Mouse (Mus musculus) c-Kit-positive CD71-positive TER-119-positive erythroid progenitor cells, embryonic 14.5 days (primary cell): Measurements from ENCODE around the gene Slc15a3.

Experiments used
- DNase-seq: peaks from one replicate; pipeline ENCODE4 v3.0.0-alpha.2; 2013; ENCODE audit warnings: low spot score

Slc15a3 gene

DNA sequence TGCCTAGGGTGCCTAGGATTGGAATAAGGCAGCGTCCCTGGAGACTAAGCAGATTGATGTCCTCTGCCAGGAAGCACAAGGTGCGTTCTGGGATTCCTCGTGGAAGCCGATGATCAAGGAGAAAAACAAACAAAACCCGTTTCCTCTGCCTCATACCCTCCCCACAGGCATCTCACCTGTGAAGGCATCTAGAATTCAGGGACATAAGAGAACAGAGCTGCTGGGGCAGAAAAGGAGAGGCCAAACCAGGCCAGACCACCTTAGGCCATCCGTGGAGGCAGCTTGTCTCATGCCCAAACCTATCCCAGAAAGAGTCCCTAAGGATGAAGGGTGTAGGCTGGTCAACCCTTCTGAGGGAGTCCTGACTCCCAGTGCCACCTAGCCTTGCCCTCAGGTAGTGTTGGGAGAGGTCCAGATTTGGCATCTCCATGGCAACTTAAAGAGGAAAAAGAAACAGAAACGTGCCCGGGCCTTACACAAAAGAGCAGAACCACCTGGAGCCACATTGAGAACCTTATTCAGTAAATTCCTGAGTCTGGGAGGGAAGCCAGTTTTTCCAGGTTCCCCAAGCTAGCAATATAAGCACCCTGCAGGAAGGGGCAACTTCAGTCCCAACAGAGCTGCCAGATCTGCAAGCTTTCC is 30.5 kb downstream of the Slc15a3 start, which contains the start of gene Tmem132a:
Tmem132a (minus strand) TSS at position 55 of the 642 bp plus-strand sequence.
- no peak for DNase-seq

GRCm38 (mm10) chr19:10870676-10871075 is 31.1 kb downstream of the Slc15a3 start:
- DNase-seq, result no peak

DNA sequence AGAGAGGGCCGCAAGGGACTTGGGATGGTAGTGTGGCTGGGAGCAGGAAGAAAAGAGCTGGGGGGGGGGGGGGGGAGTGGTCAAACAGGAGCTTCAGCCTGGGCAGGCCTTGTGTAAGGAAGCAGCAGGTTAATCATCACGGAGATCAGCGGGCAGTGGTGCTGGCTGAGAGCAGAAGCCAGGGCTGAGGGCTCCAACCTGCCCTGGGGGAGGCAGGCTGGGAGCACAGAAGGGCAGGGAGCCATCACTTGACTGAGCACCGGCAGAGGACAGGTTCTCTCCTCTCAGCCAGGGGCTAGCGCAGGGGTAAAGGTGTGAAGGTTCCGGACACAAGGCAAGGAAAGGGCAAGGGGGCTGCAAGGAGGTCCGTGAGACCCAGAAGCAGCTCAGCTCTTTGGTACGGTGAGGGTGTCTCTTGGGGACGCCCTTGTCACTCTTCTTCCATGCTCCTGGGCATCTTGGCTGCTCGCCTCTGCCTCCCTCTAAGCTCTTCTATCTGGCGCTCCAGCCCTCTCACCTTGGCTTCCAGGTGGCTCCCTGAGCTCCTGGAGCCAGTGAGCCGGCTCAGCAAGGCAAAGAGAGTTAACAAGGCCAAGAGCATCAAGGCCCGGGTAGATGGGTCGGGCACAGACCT is 31.9 kb downstream of the Slc15a3 start:
- no peak for DNase-seq

DNA sequence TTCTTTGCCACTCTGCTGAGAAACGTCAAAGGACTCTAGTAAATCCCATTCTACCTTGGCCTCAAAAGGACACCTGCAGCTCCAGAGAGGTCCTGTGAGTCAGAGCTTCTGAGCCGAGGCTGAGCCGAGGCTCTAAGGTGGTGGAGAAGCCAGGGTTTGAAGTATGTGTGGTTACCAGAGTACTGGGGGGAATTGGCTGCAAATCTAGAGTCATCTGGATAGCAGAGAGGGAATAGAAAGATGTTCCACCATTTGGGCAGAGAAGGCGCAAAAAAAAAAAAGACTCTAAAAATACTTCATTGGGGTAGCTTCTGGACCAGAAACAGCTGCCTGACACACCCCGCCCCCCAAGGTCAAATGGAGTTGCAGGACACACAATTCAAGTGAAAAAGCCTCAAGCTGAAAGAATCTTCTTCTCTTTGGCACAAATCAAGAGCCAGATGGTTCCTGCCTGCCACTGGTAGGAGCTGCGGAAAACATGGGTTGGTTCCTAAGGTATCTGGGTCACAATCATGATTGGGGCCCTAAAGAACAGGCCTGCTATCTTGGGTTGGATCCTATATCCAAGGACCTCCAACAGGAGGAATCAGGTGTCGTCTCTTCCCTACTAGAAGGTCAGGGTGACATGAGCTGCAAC is 38.8 kb downstream of the Slc15a3 start:
- DNase-seq, result no peak

- DNase-seq, result no peak
Observed at GRCm38 (mm10) chr19:10880085-10880974, 40.8 kb downstream of the Slc15a3 start.

- DNase-seq, result no peak
Observed at GRCm38 (mm10) chr19:10880975-10881425, 41.5 kb downstream of the Slc15a3 start.

GRCm38 (mm10) chr19:10881426-10882154 is 42.1 kb downstream of the Slc15a3 start, which contains the start of gene Tmem109:
Gene Tmem109, minus strand, starts transcription at chr19:10882001.
- DNase-seq, result peak; percentile 91

DNA sequence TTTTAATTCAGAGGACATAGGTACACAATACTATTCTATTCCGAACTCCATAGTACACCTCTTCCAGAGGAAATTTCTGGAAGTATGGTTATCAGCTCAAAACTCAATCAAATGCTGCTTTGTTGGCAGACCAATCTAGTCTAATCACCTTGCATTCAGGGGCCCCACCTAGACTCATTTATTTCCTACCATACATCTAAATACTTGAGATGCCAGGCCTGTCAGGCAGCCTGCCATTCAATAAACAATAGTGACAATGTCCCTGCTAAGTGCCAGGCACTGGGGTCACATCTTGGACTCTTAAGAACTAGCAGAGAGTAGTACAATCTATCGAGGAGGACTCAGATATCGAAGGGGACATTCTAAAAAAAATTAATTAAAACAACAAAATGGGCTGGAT is 52.7 kb downstream of the Slc15a3 start:
- DNase-seq, result no peak

GRCm38 (mm10) chr19:10895016-10895528 is 55.5 kb downstream of the Slc15a3 start, which contains the start of gene Prpf19:
Gene Prpf19, plus strand, starts transcription at chr19:10895231.
- DNase-seq, result peak; percentile 95

DNA sequence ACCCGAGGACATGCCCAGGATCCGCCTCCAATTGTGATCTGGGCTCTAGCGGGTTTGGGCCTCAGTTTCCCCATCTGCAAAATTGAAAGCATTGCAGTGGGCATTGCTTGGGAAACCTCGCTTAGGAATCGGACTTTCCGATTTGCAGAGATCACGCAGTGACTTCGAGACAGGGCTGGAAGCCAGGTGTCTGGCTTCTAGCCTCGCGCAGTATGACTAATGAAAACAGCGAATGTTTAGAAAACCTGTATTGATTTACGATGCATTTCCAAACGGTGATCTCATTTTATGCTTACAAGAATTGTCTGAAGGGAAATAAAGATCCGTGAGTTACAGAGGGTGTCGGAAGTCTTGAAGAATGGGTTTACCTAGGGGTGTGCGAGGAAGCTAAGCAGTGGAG is 56.2 kb downstream of the Slc15a3 start:
- peak; percentile 31 for DNase-seq

DNA sequence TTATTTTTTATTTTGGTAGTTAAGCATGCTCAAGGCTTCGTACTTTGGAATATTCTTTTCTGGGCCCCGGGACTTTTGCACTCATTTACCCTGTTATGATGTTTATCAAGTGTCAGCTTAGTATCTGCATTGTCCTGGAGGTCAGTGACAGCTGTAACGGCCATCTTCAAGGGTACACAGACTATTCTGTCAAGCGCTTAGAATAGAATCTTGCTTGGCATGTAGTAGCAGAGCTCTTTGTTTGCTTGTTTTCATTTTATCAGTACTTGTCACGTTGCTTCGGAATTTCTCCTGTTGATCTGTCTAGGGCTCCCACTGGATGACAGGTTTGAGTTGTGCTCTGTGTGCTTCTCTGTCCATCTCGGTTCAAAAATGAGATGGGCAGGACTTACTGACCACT is 57.3 kb downstream of the Slc15a3 start:
- DNase-seq, result no peak

DNA sequence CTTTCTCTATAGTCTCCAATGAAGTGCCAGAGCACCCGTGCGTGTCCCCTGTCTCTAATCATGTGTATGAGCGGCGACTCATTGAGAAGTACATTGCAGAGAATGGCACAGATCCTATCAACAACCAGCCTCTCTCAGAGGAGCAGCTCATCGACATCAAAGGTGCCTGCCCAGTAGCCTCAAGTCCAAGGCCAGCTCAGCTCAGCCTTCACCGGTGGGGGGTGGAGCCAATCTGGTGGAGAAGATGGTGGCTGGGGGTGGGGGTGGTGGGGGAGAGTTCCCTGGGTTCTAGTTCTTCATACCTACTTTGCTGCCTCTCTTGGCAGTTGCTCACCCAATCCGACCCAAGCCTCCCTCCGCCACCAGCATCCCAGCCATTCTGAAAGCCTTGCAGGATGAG is 58.0 kb downstream of the Slc15a3 start:
- no peak for DNase-seq

DNA sequence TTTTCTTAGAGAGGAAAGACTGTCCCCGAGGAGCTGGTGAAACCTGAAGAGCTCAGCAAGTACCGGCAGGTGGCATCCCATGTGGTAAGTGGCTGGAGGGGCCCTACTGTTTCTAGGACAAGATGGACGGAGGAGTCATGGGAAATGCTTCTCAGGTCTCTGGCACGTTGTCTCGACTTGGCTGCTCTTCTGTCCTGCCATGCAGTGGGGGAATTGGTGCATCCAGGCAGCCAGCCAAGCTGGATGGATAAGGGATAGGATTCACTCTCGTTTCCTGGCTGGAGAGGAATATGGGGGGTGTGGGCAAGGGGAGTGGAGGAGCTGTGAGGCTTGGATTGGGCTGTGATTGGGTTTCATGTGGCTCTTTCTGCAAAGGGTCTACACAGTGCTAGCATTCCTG is 60.8 kb downstream of the Slc15a3 start:
- DNase-seq, result no peak

- DNase-seq, result no peak
Observed at GRCm38 (mm10) chr19:10901046-10901445, 61.5 kb downstream of the Slc15a3 start.

- DNase-seq, result no peak
Observed at GRCm38 (mm10) chr19:10904512-10904911, 65.0 kb downstream of the Slc15a3 start.

DNA sequence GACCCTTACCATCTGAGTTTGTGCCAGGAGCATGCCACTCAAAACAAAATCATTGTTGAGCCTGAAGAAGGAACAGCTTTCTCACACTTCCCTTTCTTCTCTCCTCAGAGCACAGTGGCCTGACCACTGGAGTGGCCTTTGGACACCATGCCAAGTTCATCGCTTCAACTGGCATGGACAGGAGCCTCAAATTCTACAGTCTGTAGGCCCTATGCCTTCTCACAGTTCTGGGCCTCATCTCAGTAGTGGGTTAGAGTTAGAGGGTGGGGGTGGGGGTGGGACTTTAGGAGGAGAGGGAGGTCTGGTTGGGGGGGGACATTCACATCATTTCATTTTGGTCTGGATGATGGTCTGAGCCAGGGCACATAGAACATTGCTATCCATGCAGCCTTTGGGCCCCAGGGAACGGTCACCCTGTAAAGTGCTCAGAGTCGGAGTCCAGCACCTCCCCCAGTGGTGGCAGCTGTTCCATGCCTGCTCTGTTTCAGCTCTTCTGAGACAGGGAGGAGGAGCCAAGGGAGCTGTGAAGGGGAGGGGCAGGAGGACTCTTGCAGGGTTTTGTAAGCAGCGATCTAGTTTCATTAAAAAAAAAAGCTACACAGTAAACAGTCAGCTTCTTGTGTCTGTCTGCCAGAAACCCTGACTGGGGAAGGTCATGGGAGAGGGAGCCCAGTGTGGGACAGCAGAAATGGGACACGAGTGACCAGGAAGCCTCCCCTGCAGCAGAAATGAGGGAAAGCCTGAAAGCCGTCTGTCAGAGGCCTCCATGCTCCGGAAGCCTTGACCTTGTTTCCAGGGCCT is 65.6 kb downstream of the Slc15a3 start:
- no peak for DNase-seq

DNA sequence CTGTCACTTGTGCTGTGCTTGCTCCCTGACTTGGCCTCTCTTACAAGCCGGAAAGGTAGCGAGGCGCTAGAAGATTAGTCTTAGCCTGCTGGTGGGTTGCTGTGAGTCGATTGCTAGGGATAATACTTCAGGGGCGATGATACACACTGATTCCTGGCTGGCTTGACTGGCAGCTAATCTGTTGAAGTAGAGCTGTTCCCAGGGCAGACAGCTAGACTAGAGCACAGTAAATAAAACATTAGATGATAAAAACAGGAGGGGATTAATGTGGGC is 66.1 kb downstream of the Slc15a3 start:
- no peak for DNase-seq

GRCm38 (mm10) chr19:10907891-10908290 is 68.4 kb downstream of the Slc15a3 start:
- DNase-seq, result peak; percentile 29
